Mouse (Mus musculus): ENCODE measurements around the gene St3gal6. TPM values are rescaled to one million over a fixed set of nuclear protein-coding genes. Genes with fewer than 3 reads are reported as not detected.

The St3gal6 gene
- polyA plus RNA-seq, 1 experiment from 2014 or later = 80.5 TPM

- H3K36me3 ChIP-seq (ENCODE audit: insufficient read depth, low read length) = no peaks in the 10 kb centered on the region
- WGBS = under 1% methylated on average over 58 of the region's 58 CpGs
- H3K4me3 ChIP-seq (ENCODE audit: low read length) = peak overlapping the region; percentile 91
- H3K9ac ChIP-seq (replicated peaks; ENCODE audit: low read length) = peak overlapping the region; percentile 92
- H3K27me3 ChIP-seq (ENCODE audit: insufficient read depth, low read length) = no peaks in the 10 kb centered on the region
- peaks cover 6% of the 10 kb centered on the region for H3K9me3 ChIP-seq (ENCODE audit: low read length)
- H3K27ac ChIP-seq (ENCODE audit: low read length) = peak overlapping the region; percentile 96
- peak overlapping the region; percentile 56 for H3K4me2 ChIP-seq (replicated peaks; ENCODE audit: low read depth, low read length)
- peaks cover 17% of the 10 kb centered on the region for H3K4me1 ChIP-seq (ENCODE audit: insufficient read depth, low read length)
- ATAC-seq (ENCODE audit: low FRiP score, low TSS enrichment) = peak; percentile 92
Measured at GRCm38 (mm10) chr16:58523044-58523859, 791 bp downstream of the St3gal6 start.

- peaks cover 17% of the 10 kb centered on the region for H3K4me1 ChIP-seq (ENCODE audit: insufficient read depth, low read length)
- ATAC-seq (ENCODE audit: low FRiP score, low TSS enrichment) = peak; percentile 56
- H3K36me3 ChIP-seq (ENCODE audit: insufficient read depth, low read length) = no peaks in the 10 kb centered on the region
- no peaks in the 10 kb centered on the region for H3K27me3 ChIP-seq (ENCODE audit: insufficient read depth, low read length)
- peak overlapping the region; percentile 56 for H3K4me2 ChIP-seq (replicated peaks; ENCODE audit: low read depth, low read length)
- peak overlapping the region; percentile 96 for H3K27ac ChIP-seq (ENCODE audit: low read length)
- peak overlapping the region; percentile 92 for H3K9ac ChIP-seq (replicated peaks; ENCODE audit: low read length)
- H3K4me3 ChIP-seq (ENCODE audit: low read length) = peak overlapping the region; percentile 91
- 0% methylated on average over 16 of the region's 16 CpGs for WGBS
- H3K9me3 ChIP-seq (ENCODE audit: low read length) = peaks cover 6% of the 10 kb centered on the region
Measured at GRCm38 (mm10) chr16:58522677-58523043, 1.4 kb downstream of the St3gal6 start.

- Histone ChIP-seq H3K27ac (ENCODE audit: low read length) (0 out of 2 replicates have a peak overlapping the region, but pooled peaks have one; percentile 3), H3K4me2 (replicated peaks; ENCODE audit: low read depth, low read length) (peak overlapping the region; percentile 56), H3K36me3 (ENCODE audit: insufficient read depth, low read length) (no peaks in the 10 kb centered on the region), H3K9ac (replicated peaks; ENCODE audit: low read length) (peak overlapping the region; percentile 92), H3K27me3 (ENCODE audit: insufficient read depth, low read length) (no peaks in the 10 kb centered on the region), H3K9me3 (ENCODE audit: low read length) (peaks cover 6% of the 10 kb centered on the region), H3K4me3 (ENCODE audit: low read length) (peak overlapping the region; percentile 91), H3K4me1 (ENCODE audit: insufficient read depth, low read length) (peaks cover 17% of the 10 kb centered on the region)
- ATAC-seq (ENCODE audit: low FRiP score, low TSS enrichment) = no peak
- WGBS = 20% methylated on average over 7 of the region's 7 CpGs
Measured at GRCm38 (mm10) chr16:58521900-58522299, 2.1 kb downstream of the St3gal6 start.

- no peaks in the 10 kb centered on the region for H3K36me3 ChIP-seq (ENCODE audit: insufficient read depth, low read length)
- peak overlapping the region; percentile 30; the same call in 1 of the 2 replicates for H3K9ac ChIP-seq (replicated peaks; ENCODE audit: low read length)
- H3K4me3 ChIP-seq (ENCODE audit: low read length) = peak overlapping the region; percentile 91
- 60% methylated on average over 4 of the region's 4 CpGs for WGBS
- no peak for ATAC-seq (ENCODE audit: low FRiP score, low TSS enrichment)
- no peaks in the 10 kb centered on the region for H3K27me3 ChIP-seq (ENCODE audit: insufficient read depth, low read length)
- H3K27ac ChIP-seq (ENCODE audit: low read length) = no peak overlapping the region
- H3K4me2 ChIP-seq (replicated peaks; ENCODE audit: low read depth, low read length) = peak overlapping the region; percentile 56
- peaks cover 17% of the 10 kb centered on the region for H3K4me1 ChIP-seq (ENCODE audit: insufficient read depth, low read length)
- peaks cover 6% of the 10 kb centered on the region for H3K9me3 ChIP-seq (ENCODE audit: low read length)
Measured at GRCm38 (mm10) chr16:58521182-58521581, 2.9 kb downstream of the St3gal6 start.

GRCm38 (mm10) chr16:58520457-58520856 is 3.6 kb downstream of the St3gal6 start:
- H3K4me3 ChIP-seq (ENCODE audit: low read length) = no peak overlapping the region
- no peaks in the 10 kb centered on the region for H3K36me3 ChIP-seq (ENCODE audit: insufficient read depth, low read length)
- H3K27me3 ChIP-seq (ENCODE audit: insufficient read depth, low read length) = no peaks in the 10 kb centered on the region
- 88% methylated on average over 6 of the region's 6 CpGs for WGBS
- H3K9ac ChIP-seq (replicated peaks; ENCODE audit: low read length) = no peak overlapping the region
- ATAC-seq (ENCODE audit: low FRiP score, low TSS enrichment) = no peak
- peak overlapping the region; percentile 18; the same call in 1 of the 2 replicates for H3K4me2 ChIP-seq (replicated peaks; ENCODE audit: low read depth, low read length)
- peaks cover 17% of the 10 kb centered on the region for H3K4me1 ChIP-seq (ENCODE audit: insufficient read depth, low read length)
- no peak overlapping the region for H3K27ac ChIP-seq (ENCODE audit: low read length)
- peaks cover 6% of the 10 kb centered on the region for H3K9me3 ChIP-seq (ENCODE audit: low read length)

GRCm38 (mm10) chr16:58519650-58520073 is 4.4 kb downstream of the St3gal6 start:
- no peaks in the 10 kb centered on the region for H3K27me3 ChIP-seq (ENCODE audit: insufficient read depth, low read length)
- ATAC-seq (ENCODE audit: low FRiP score, low TSS enrichment) = no peak
- H3K36me3 ChIP-seq (ENCODE audit: insufficient read depth, low read length) = no peaks in the 10 kb centered on the region
- peak overlapping the region; percentile 34 for H3K4me2 ChIP-seq (replicated peaks; ENCODE audit: low read depth, low read length)
- 71% methylated on average over 11 of the region's 11 CpGs for WGBS
- H3K27ac ChIP-seq (ENCODE audit: low read length) = peak overlapping the region; percentile 53
- H3K9ac ChIP-seq (replicated peaks; ENCODE audit: low read length) = no peak overlapping the region
- H3K4me3 ChIP-seq (ENCODE audit: low read length) = peak overlapping the region; percentile 12; the same call in 1 of the 2 replicates
- H3K4me1 ChIP-seq (ENCODE audit: insufficient read depth, low read length) = peaks cover 17% of the 10 kb centered on the region
- H3K9me3 ChIP-seq (ENCODE audit: low read length) = peaks cover 3% of the 10 kb centered on the region

- Histone ChIP-seq H3K9ac (replicated peaks; ENCODE audit: low read length) (no peak overlapping the region), H3K4me1 (ENCODE audit: insufficient read depth, low read length) (peaks cover 39% of the 10 kb centered on the region), H3K27ac (ENCODE audit: low read length) (no peak overlapping the region), H3K36me3 (ENCODE audit: insufficient read depth, low read length) (no peaks in the 10 kb centered on the region), H3K27me3 (ENCODE audit: insufficient read depth, low read length) (no peaks in the 10 kb centered on the region), H3K9me3 (ENCODE audit: low read length) (no peaks in the 10 kb centered on the region), H3K4me2 (replicated peaks; ENCODE audit: low read depth, low read length) (no peak overlapping the region), H3K4me3 (ENCODE audit: low read length) (no peak overlapping the region)
- ATAC-seq (ENCODE audit: low FRiP score, low TSS enrichment) = no peak
- 86% methylated on average over 7 of the region's 7 CpGs for WGBS
Measured at GRCm38 (mm10) chr16:58516960-58517798, 6.9 kb downstream of the St3gal6 start.

- Histone ChIP-seq H3K27me3 (ENCODE audit: insufficient read depth, low read length) (no peaks in the 10 kb centered on the region), H3K27ac (ENCODE audit: low read length) (no peak overlapping the region), H3K9me3 (ENCODE audit: low read length) (no peaks in the 10 kb centered on the region), H3K4me3 (ENCODE audit: low read length) (no peak overlapping the region), H3K4me2 (replicated peaks; ENCODE audit: low read depth, low read length) (no peak overlapping the region), H3K9ac (replicated peaks; ENCODE audit: low read length) (no peak overlapping the region), H3K36me3 (ENCODE audit: insufficient read depth, low read length) (no peaks in the 10 kb centered on the region), H3K4me1 (ENCODE audit: insufficient read depth, low read length) (peaks cover 44% of the 10 kb centered on the region)
- peak; percentile 19; the same call in 1 of the 2 replicates for ATAC-seq (ENCODE audit: low FRiP score, low TSS enrichment)
- WGBS = 55% methylated on average over 2 of the region's 2 CpGs
Measured at GRCm38 (mm10) chr16:58516161-58516560, 7.9 kb downstream of the St3gal6 start.

- no peak for ATAC-seq (ENCODE audit: low FRiP score, low TSS enrichment)
- H3K4me2 ChIP-seq (replicated peaks; ENCODE audit: low read depth, low read length) = no peak overlapping the region
- no peak overlapping the region for H3K9ac ChIP-seq (replicated peaks; ENCODE audit: low read length)
- no peak overlapping the region for H3K4me3 ChIP-seq (ENCODE audit: low read length)
- H3K4me1 ChIP-seq (ENCODE audit: insufficient read depth, low read length) = peaks cover 46% of the 10 kb centered on the region
- H3K36me3 ChIP-seq (ENCODE audit: insufficient read depth, low read length) = no peaks in the 10 kb centered on the region
- peak overlapping the region; percentile 92 for H3K27ac ChIP-seq (ENCODE audit: low read length)
- 70% methylated on average over 9 of the region's 9 CpGs for WGBS
- H3K27me3 ChIP-seq (ENCODE audit: insufficient read depth, low read length) = no peaks in the 10 kb centered on the region
- no peaks in the 10 kb centered on the region for H3K9me3 ChIP-seq (ENCODE audit: low read length)
Measured at GRCm38 (mm10) chr16:58514565-58514964, 9.5 kb downstream of the St3gal6 start.
